Mouse (Mus musculus) thymus, postnatal 25 days (tissue): Measurements from ENCODE around the gene AL732309.1.

Source experiments
- DNase-seq: peaks from one replicate; pipeline ENCODE4 v3.0.0; 2022

Gene AL732309.1

GRCm38 (mm10) chr2:25210686-25211085 is 36.0 kb downstream of the AL732309.1 start:
- DNase-seq, result no peak

- DNase-seq, result no peak
Measured at GRCm38 (mm10) chr2:25207593-25207992, 39.1 kb downstream of the AL732309.1 start.

DNA sequence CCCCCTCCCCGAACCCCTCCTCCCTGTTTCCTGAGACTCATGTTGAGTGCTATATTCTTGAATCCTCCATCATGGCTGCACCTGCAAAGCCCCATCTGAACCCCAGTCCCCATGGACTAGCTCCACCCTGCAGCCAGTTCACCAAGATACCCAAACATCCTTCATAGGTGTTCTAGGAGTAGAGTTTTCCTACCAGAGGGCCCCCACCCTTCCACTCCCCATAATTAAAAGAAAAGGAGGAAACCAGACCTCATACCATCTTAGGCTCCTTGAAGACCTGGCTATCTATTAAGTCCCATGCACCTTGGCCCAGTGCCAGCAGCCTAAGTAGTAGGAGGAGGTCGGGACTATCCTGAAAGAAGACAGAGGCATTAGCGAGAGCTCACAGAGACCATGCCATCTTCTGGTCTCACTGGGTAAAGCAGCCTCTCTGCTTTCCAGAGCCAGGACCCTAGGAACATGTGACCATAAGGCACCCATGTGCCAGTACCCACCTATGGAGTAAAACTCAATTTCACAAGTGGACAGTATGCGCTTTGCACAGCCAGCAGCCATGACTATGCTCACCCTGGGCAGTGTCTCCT is 42.9 kb downstream of the AL732309.1 start:
- no peak for DNase-seq

GRCm38 (mm10) chr2:25200631-25201030 is 46.0 kb downstream of the AL732309.1 start:
- no peak for DNase-seq

DNA sequence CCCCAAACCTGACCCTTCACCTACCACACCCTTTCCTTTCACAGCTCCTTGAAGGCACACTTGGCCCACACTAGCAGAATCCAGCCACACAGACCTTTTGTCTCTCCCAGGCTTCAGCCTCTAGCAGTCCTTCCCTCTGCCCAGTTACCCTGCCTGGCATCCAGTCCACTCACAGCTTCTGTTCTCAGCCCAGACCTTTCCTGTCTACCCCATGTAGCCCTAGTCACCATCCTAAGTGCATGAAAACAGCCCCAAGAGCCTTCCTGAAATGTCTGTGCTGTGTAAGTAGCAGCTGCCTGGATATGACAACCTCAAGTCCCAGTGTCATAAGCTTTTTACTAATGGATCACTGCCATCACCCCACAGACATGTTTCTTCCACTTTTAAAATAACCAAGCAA is 48.7 kb downstream of the AL732309.1 start:
- DNase-seq, result no peak

DNA sequence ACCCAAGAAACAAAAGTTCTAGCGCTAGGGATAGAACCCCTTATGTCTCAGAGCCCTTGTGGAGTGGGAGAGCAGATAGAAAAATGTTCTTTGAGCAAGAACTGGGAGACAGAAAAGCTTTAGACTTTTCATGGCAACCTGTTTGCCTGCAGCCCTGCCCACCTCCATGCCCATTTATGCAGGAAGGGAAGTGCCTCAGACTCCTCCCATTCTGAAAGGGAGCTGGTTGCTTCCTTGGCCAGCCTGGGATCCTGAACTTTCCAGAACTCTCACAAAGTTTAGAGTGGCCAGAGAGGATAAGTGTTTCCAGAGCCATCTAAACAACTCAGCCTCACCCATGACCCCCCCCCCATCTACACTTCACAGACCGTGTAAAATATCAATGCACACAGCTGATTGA is 49.5 kb downstream of the AL732309.1 start:
- DNase-seq, result no peak

GRCm38 (mm10) chr2:25196172-25196954 is 50.3 kb downstream of the AL732309.1 start, which contains the start of gene Tor4a:
Gene Tor4a (minus strand): TSS chr2:25196886.
- DNase-seq, result peak; percentile 78

DNA sequence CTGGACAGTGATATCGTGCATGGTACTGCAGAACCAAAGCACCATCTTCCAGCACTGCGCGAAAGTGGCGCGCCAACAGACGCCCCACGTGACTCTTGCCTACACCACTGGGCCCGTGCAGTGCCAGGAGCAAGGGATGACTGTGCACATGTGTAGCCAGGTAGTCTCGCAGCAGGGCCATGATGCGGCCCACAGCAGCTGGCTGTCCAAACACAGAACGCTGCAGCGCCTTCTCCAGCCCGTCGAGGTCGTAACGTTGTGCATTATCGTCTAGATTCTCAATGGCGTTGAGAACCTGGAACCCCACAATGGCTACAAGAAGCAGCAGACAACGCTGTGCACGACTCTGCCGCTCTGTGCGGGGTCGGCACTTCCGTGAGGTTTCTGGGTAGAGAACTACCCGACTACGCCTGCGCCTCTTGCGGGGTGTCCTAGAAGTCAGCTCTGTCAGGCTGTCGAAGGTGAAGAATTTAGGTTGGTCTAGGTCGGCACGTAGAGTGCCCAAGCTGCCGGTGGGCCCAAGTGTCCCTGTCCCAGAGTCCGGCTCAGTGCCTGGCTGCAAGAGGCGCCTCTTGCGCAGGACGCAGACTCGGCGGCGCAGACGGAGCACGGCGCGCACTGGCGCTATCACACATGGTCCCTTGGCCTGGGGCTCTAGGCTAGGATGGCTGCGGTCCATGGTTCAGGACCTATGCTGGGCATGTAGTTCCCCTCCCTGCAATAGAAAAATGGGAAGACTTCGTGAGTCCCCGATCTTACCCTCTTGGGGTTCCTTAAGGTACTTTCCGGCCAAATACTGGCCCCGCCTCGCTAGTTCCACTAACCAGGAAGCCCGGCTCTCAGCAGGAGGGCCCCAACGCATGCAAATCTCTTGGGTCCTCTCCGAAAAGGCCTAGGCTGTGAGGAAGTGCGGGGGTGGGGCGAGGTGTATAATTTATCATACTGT is 51.2 kb downstream of the AL732309.1 start:
- DNase-seq, result peak; percentile 74
